Mouse (Mus musculus): ENCODE measurements at regions not wholly inside any gene's neighbourhood (a gene's known extent, or its start where the extent isn't known, plus 50 kb on each side); places are given as distances from the start of the nearest gene placed in this dataset.

GRCm38 (mm10) chr13:6241472-6242123, 306.4 kb upstream of the Pitrm1 start:
- no peaks in the 10 kb centered on the region for H3K9me3 ChIP-seq
- H3K9ac ChIP-seq: no peak overlapping the region
- H3K27ac ChIP-seq (replicated peaks): no peak overlapping the region
- H3K36me3 ChIP-seq: no peaks in the 10 kb centered on the region
- no peaks in the 10 kb centered on the region for H3K4me1 ChIP-seq (replicated peaks)
- 89% methylated on average over 5 of the region's 5 CpGs for WGBS
- ATAC-seq (ENCODE audit: low FRiP score, low read depth): no peak
- H3K4me3 ChIP-seq: no peak overlapping the region
- no peaks in the 10 kb centered on the region for H3K27me3 ChIP-seq
- no peak overlapping the region for H3K4me2 ChIP-seq

GRCm38 (mm10) chr13:6250106-6250505, 297.8 kb upstream of the Pitrm1 start:
- WGBS: 89% methylated on average over 3 of the region's 3 CpGs
- no peak overlapping the region for H3K4me3 ChIP-seq
- no peak overlapping the region for H3K9ac ChIP-seq
- H3K9me3 ChIP-seq: no peaks in the 10 kb centered on the region
- no peak for ATAC-seq (ENCODE audit: low FRiP score, low read depth)
- H3K4me2 ChIP-seq: no peak overlapping the region
- H3K27ac ChIP-seq (replicated peaks): no peak overlapping the region
- H3K27me3 ChIP-seq: no peaks in the 10 kb centered on the region
- H3K4me1 ChIP-seq (replicated peaks): peaks cover 8% of the 10 kb centered on the region; the same call in 1 of the 2 replicates
- H3K36me3 ChIP-seq: no peaks in the 10 kb centered on the region

GRCm38 (mm10) chr13:6251025-6251862, 296.7 kb upstream of the Pitrm1 start:
- peak; percentile 74 for ATAC-seq (ENCODE audit: low FRiP score, low read depth)
- Histone ChIP-seq H3K9me3 (no peaks in the 10 kb centered on the region), H3K27me3 (no peaks in the 10 kb centered on the region), H3K27ac (replicated peaks) (no peak overlapping the region), H3K4me1 (replicated peaks) (peaks cover 8% of the 10 kb centered on the region; the same call in 1 of the 2 replicates), H3K9ac (no peak overlapping the region), H3K36me3 (no peaks in the 10 kb centered on the region), H3K4me2 (no peak overlapping the region), H3K4me3 (no peak overlapping the region)
- WGBS: 50% methylated on average over 4 of the region's 4 CpGs

- Histone ChIP-seq H3K27ac (replicated peaks) (no peak overlapping the region), H3K36me3 (no peaks in the 10 kb centered on the region), H3K9ac (no peak overlapping the region), H3K4me3 (no peak overlapping the region), H3K27me3 (no peaks in the 10 kb centered on the region), H3K4me2 (no peak overlapping the region), H3K9me3 (no peaks in the 10 kb centered on the region), H3K4me1 (replicated peaks) (peaks cover 8% of the 10 kb centered on the region; the same call in 1 of the 2 replicates)
- WGBS: 91% methylated on average over 3 of the region's 3 CpGs
- no peak for ATAC-seq (ENCODE audit: low FRiP score, low read depth)
These were observed 295.8 kb upstream of the Pitrm1 start for GRCm38 (mm10) chr13:6252100-6252499.

GRCm38 (mm10) chr13:6255303-6255702, 292.6 kb upstream of the Pitrm1 start:
- Histone ChIP-seq H3K4me2 (no peak overlapping the region), H3K27ac (replicated peaks) (no peak overlapping the region), H3K4me3 (no peak overlapping the region), H3K4me1 (replicated peaks) (peaks cover 8% of the 10 kb centered on the region; the same call in 1 of the 2 replicates), H3K27me3 (no peaks in the 10 kb centered on the region), H3K9me3 (no peaks in the 10 kb centered on the region), H3K9ac (no peak overlapping the region), H3K36me3 (no peaks in the 10 kb centered on the region)
- ATAC-seq (ENCODE audit: low FRiP score, low read depth): no peak
- WGBS: 93% methylated on average over 5 of the region's 5 CpGs

- H3K9ac ChIP-seq: no peak overlapping the region
- no peak overlapping the region for H3K4me3 ChIP-seq
- no peak for ATAC-seq (ENCODE audit: low FRiP score, low read depth)
- no peak overlapping the region for H3K27ac ChIP-seq (replicated peaks)
- H3K36me3 ChIP-seq: no peaks in the 10 kb centered on the region
- no peak overlapping the region for H3K4me2 ChIP-seq
- no peaks in the 10 kb centered on the region for H3K9me3 ChIP-seq
- H3K27me3 ChIP-seq: no peaks in the 10 kb centered on the region
- H3K4me1 ChIP-seq (replicated peaks): peaks cover 4% of the 10 kb centered on the region; the same call in 1 of the 2 replicates
These were observed 292.0 kb upstream of the Pitrm1 start for GRCm38 (mm10) chr13:6255728-6256496.

- ATAC-seq (ENCODE audit: low FRiP score, low read depth): no peak
- H3K9ac ChIP-seq: no peak overlapping the region
- H3K4me2 ChIP-seq: no peak overlapping the region
- no peak overlapping the region for H3K27ac ChIP-seq (replicated peaks)
- H3K4me1 ChIP-seq (replicated peaks): no peaks in the 10 kb centered on the region
- WGBS: 67% methylated on average over 1 of the region's 1 CpGs
- no peaks in the 10 kb centered on the region for H3K9me3 ChIP-seq
- no peaks in the 10 kb centered on the region for H3K27me3 ChIP-seq
- H3K36me3 ChIP-seq: no peaks in the 10 kb centered on the region
- H3K4me3 ChIP-seq: no peak overlapping the region
These were observed 289.5 kb upstream of the Pitrm1 start for GRCm38 (mm10) chr13:6258456-6258855.

- Histone ChIP-seq H3K4me3 (no peak overlapping the region), H3K27ac (replicated peaks) (no peak overlapping the region), H3K4me1 (replicated peaks) (no peaks in the 10 kb centered on the region), H3K4me2 (no peak overlapping the region), H3K27me3 (no peaks in the 10 kb centered on the region), H3K9ac (no peak overlapping the region), H3K9me3 (no peaks in the 10 kb centered on the region), H3K36me3 (no peaks in the 10 kb centered on the region)
- WGBS: 93% methylated on average over 3 of the region's 3 CpGs
- no peak for ATAC-seq (ENCODE audit: low FRiP score, low read depth)
These were observed 287.6 kb upstream of the Pitrm1 start for GRCm38 (mm10) chr13:6260321-6260865.

- Histone ChIP-seq H3K27ac (replicated peaks) (no peak overlapping the region), H3K4me2 (no peak overlapping the region), H3K27me3 (no peaks in the 10 kb centered on the region), H3K9ac (no peak overlapping the region), H3K4me1 (replicated peaks) (no peaks in the 10 kb centered on the region), H3K9me3 (no peaks in the 10 kb centered on the region), H3K36me3 (no peaks in the 10 kb centered on the region), H3K4me3 (no peak overlapping the region)
- 89% methylated on average over 4 of the region's 4 CpGs for WGBS
- ATAC-seq (ENCODE audit: low FRiP score, low read depth): no peak
These were observed 286.5 kb upstream of the Pitrm1 start for GRCm38 (mm10) chr13:6261458-6261857.

- no peaks in the 10 kb centered on the region for H3K4me1 ChIP-seq (replicated peaks)
- no peak for ATAC-seq (ENCODE audit: low FRiP score, low read depth)
- 90% methylated on average over 1 of the region's 1 CpGs for WGBS
These were observed 277.4 kb upstream of the Pitrm1 start for GRCm38 (mm10) chr13:6270546-6270945.

GRCm38 (mm10) chr13:6272932-6273331, 275.0 kb upstream of the Pitrm1 start:
- Histone ChIP-seq H3K36me3 (no peaks in the 10 kb centered on the region), H3K27ac (replicated peaks) (no peak overlapping the region), H3K9ac (no peak overlapping the region), H3K4me1 (replicated peaks) (no peaks in the 10 kb centered on the region), H3K9me3 (no peaks in the 10 kb centered on the region), H3K27me3 (no peaks in the 10 kb centered on the region), H3K4me3 (no peak overlapping the region), H3K4me2 (no peak overlapping the region)
- ATAC-seq (ENCODE audit: low FRiP score, low read depth): no peak
- WGBS: 79% methylated on average over 1 of the region's 1 CpGs

More at GRCm38 (mm10) chr13:6270546-6270945, 277.4 kb upstream of the Pitrm1 start:
- Histone ChIP-seq H3K36me3 (no peaks in the 10 kb centered on the region), H3K4me3 (no peak overlapping the region), H3K27me3 (no peaks in the 10 kb centered on the region), H3K27ac (replicated peaks) (no peak overlapping the region), H3K9ac (no peak overlapping the region), H3K4me2 (no peak overlapping the region), H3K9me3 (no peaks in the 10 kb centered on the region)

- H3K36me3 ChIP-seq: no peaks in the 10 kb centered on the region
- no peaks in the 10 kb centered on the region for H3K9me3 ChIP-seq
- no peak overlapping the region for H3K4me2 ChIP-seq
- WGBS: 88% methylated on average over 1 of the region's 1 CpGs
- no peak overlapping the region for H3K9ac ChIP-seq
- ATAC-seq (ENCODE audit: low FRiP score, low read depth): no peak
- no peak overlapping the region for H3K27ac ChIP-seq (replicated peaks)
- H3K4me3 ChIP-seq: no peak overlapping the region
- H3K4me1 ChIP-seq (replicated peaks): no peaks in the 10 kb centered on the region
- H3K27me3 ChIP-seq: no peaks in the 10 kb centered on the region
These were observed 267.9 kb upstream of the Pitrm1 start for GRCm38 (mm10) chr13:6280073-6280472.
